Mouse (Mus musculus) heart, adult 8-10 months (tissue): ENCODE measurements around the gene Pkd2l1. TPM values are rescaled to one million over a fixed set of nuclear protein-coding genes. Genes with fewer than 3 reads are reported as not detected.
A peak's percentile ranks its signal among the peaks of the same experiment; 100 is the strongest.

Experiments used
- DNase-seq: peaks from one replicate; pipeline ENCODE4 v3.0.0; 2022; ENCODE audit warnings: low spot score
- total RNA-seq, 4 experiments: library from RNA; stranded (reverse); gene quantifications; 2 replicates each; pipeline ENCODE4 v1.2.4; 2022

Gene Pkd2l1
- total RNA-seq = not detected

DNA sequence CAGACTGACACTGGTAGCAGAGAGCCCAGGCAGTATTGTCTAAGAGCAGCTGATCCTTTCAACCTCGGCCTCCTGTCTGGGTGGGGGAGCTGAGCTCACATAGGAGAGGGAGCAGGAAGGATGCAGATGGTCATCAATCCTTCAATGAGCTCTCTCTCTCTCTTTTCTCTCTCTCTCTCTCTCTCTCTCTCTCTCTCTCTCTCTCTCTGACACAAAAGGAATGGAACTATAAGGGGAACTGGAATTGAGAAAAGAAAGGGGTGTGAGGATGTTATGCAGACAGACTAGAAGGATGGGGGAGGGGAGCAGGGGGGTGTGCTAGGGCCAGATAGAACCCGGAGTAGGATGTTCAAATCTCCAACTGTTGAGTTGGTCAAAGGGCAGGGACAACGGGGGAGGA, at the start of gene Pkd2l1:
Gene Pkd2l1 (minus strand): TSS at position 101 of the 400 bp plus-strand sequence.
- DNase-seq = no peak

DNA sequence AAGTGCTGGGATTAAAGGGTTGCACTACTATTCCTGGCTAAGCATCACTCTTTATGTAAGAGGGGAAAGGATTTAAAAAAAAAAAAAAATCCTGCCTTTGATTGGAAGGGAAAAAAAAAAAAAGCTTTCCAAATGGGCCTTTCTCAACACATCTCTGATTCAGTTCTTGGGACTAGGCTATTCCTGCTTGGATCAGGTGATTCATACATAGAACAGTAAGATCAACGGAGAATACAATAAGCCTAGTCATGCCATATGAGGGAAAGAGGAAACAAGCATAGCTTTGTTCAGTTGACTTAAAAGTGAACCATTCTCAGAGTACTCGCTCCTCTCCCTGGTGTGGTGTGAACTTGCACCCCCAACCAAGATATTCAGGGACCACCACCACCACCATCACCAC, 46.7 kb upstream of the Pkd2l1 start:
- DNase-seq = no peak

DNA sequence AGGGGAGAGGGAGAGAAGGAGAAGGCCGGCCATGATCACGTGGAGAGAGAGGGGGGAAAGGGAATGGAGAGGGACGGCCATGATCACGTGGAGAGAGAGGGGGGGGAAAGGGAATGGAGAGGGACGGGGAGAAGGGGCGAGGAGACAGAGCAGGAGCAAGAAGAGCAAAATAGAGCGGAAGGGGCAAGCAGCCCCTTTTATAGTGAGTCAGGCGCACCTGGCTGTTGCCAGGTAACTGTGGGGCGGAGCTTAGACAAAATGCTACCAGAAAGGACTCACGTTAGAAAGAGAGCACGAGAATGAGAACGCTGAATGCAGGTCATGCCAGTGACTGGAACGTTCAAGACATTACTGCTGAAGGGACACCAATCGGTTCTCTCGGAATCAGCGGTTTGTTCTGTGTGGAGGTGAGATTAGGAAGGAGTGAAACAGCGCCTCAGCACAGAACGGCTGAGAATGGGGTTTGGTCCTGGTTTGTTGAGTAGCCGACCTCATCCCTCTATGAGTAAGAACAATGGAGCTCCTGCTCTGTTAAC, 45.3 kb upstream of the Pkd2l1 start:
- DNase-seq = no peak

DNA sequence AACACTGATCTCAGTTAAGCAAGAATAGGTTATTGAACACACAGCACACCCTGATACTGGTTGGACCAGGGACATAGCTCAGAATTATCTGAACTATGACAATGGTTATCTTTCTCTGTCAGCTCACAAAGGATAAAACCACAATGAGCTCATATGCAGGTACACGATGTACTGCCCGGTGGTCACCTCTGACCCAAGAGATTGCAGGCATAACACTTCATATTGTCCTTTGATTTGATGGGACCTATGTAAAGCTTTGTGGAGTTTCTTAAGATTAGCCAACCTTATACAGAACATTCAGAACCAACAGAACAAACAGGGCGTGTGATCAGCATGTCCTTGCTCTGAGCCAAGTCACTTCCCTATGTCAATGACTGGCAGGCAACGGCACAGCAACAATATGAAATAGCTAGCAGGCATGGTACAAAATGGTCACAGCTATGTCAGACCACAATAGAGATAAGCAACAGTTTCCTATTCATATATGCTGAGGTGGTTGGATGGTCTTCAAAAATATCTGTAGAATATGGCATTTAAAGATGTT, 39.4 kb upstream of the Pkd2l1 start:
- no peak for DNase-seq

DNA sequence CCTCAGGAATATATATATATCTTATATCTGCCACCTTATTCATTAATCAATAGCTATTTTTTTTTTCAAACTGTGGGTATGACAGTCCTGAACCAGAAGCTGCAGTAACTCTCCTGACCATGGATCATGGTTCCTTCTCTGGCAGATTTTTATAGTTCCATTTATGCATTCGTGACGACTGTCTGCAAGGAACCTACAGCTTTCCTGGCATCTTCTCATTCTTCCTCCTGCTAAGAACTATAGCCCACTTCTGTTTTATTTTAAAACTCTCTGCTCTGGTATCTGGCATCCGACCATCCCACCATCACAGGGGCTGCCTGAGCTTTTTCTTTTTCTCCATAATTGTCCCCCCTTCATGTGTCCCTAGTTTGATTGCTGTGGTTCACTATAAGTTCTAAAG, 38.0 kb upstream of the Pkd2l1 start:
- no peak for DNase-seq

DNA sequence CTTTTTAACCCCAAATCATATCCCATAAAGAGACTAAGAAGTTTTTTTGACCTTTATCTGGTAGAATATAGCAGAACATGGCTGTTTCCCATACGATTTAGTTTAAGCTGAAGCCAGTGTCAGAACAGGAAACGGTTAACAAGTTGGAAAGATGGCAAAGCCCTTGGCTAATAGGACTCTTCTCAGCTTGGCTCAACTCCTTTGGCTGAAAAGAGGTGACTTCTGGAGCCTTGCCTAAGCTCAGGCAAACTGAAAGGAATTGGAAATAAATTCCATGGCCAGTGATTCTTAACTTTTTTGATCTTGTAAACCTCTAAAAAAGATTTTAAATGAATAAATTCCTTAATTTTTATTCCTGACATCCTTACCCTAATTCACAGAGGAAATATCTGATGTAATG, 37.5 kb upstream of the Pkd2l1 start:
- no peak for DNase-seq

DNA sequence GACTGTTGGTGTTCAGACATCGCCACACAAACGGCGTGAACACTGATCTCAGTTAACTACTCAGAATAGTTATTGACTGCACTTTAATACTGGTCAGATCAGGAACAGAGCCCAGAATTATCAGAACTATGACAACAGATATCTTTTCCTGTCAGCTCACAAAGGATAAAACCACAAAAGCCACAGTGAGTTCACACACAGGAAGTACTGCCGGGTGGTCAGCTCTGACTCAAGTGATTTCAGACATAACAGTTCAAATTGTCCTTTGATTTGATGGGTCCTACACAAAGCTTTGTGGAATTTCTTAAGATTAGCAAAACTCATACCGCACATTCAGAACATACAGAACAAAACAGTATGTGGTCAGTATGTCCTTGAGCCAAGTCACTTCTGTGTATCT, 33.5 kb upstream of the Pkd2l1 start:
- DNase-seq = no peak

DNA sequence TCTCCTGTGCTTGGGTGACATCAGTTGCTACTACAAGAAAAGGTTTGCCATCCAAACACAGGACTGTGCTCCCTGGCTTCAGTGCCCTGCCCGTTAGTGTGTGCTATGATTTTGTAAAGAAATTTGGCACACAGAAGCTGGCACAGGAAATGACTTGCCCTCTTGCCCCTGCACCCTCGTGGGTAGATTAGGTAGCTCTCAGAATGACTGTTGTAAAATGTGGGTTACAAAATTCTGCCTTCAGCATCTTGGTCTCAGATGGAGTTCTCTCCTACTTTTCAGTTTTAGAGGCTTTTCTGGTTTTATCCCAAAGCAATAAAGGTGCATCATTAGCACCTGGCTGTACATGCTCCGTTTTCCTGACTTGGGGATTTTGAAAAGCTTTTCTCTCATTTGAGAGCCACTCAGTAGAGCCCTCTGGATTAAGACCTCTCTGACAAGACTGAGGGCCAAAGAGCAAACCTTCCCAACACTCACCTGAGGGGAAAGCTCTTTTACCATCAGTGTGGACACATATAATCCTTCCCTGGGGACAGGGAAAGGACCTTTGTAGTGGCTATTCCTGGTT, 25.8 kb upstream of the Pkd2l1 start:
- DNase-seq = no peak

DNA sequence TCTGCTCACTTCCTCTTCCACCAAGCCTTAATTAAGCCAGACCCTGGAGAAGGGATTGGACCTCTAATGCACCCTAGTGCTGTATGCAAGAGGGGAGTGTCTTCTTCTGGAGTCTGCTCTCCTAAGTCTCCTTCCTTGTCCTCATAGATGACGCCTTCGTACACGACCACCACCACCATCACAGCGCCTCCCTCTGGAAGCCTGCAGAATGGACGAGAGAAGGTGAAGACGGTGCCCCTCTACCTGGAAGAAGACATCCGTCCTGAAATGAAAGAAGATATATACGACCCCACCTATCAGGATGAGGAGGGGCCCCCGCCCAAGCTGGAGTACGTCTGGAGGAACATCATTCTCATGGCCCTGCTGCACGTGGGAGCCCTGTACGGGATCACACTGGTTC, 23.0 kb upstream of the Pkd2l1 start:
- DNase-seq = no peak

DNA sequence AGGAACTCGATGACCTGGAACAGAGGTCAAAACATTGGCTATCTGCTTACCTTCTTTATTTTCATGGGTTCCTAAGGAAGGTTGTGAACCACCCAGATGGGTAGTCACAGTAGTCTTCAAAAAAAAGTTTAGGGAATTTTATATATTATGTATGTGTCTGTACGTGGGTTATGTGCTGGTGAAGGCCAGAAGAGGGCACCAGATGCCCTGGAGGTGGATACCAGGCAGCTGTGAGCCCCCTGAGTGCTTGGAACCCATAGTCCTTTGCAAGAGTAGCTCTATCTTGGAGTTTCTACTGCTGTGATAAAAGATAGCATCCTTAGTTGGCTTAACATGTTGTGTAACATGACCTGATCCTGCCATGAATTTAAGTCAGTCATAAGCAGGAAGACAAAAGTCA, 14.8 kb upstream of the Pkd2l1 start:
- no peak for DNase-seq

DNA sequence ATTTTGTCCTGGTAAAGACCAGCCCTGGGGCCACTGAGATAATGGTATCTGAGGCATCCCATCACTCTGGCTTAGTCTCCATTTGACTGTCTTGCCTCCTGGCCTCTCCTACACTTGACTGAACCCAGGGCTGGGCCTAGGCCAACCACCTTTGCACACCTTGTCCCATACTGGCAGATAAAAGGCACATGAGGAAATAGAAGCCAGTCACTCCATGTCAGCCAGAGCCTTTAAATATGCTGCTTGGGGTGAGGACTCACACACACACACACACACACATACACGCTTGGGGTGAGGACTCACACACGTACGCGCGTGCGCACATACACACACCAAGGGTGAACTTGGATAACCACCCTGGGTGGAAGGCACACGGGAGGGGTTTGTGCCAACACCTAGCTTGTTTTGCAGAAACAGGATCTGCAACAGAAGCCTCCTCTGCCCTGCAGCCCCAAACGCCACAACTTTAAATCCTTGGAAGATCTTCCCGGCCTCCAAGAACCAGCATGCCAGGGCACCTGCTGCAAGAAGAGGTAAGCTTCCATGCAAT, 10.8 kb upstream of the Pkd2l1 start, which contains the start of gene Scd3:
Gene Scd3 (plus strand): TSS at position 255 of the 550 bp plus-strand sequence.
- no peak for DNase-seq

DNA sequence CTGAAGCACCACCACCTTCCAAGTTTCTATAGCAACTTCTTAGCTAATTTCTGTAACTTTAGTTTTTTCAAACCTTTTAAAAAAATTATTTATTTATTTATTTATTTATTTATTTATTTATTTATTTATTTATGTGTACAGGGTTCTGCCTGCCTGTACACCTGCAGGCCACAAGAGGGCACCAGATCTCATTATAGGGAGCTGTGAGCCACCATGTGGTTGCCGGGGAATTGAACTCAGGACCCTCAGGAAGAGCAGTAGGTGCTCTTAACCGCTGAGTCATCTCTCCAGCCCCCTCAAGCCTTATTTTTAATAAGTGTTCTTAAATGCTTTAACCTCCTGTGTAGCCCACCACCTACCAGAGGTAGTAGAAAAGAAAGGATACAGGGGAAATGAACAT, 6.7 kb upstream of the Pkd2l1 start:
- DNase-seq = no peak

DNA sequence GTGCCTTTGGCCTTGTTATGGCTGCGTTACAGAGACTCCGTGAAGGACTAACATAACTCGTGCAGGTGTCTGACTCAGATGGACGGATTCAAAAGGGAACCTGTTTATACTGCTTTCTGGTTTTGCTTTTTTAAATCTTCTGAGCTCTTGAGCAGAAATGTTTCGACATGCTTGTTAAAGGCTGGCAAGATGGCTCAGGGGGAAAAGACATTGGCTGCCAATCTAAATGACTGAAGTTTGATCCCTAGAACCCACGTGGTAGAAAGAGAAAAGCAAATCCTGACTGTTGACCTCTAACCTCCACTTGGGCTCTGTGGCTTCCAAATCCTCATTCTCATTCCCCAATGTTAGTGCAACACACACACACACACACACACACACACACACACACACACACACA, 6.3 kb upstream of the Pkd2l1 start:
- DNase-seq = no peak

DNA sequence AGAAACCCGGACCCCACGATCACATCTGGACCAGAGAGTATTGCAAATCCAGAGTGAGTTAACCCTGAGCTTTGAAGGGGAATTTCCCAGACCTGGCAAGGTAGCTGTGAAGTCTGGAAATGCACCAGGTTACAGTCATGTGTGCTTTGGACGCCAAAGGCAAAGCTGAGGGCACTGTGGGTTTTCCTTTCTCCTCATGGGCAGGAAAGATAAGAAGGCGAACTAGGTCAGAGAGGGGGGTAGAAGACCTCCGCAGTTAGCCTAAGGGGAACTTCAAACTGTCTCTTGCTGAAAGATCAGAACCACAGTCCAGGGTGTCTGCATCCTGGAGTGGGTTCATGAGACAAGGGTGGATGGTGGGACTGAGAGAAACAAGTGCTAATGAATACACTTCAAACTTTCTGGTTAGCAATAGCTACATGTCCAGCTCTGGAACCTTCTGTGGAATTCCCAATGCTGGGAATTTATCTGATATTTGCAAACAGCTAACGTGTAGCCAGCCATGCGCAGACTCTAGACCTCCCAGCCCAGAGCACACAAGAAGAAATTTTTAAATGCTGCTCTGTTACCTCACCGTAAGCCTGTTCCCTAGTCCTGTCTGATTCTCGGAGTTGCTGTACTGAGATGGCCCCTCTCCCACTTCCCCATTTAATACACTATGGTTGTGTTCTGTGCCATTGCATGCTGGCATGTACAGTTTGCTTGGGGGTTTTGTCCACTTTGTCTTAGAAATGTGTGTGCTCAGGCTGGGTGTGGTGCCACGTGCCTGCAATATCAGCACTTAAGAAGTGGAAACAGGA, 5.0 kb upstream of the Pkd2l1 start:
- DNase-seq = no peak

DNA sequence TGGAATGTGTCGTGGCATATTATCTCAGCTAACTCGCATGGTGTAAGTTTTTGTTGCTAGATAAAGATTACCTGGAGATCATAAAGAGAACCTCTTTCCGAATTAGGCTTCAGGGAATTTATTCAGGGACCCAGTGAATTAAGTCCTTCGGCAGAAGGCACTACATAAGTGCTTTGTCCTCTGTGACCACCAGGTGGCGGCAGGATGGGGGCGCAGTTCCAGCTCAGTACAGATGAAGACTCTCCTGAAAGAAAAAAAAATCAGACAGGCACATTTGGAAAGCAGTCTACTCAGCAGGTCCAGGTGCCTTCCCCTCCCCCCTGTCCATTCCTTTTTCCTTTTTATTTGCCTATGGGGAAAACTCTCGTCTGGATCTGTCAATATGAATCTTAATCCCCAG, 2.9 kb upstream of the Pkd2l1 start:
- peak; percentile 50 for DNase-seq

DNA sequence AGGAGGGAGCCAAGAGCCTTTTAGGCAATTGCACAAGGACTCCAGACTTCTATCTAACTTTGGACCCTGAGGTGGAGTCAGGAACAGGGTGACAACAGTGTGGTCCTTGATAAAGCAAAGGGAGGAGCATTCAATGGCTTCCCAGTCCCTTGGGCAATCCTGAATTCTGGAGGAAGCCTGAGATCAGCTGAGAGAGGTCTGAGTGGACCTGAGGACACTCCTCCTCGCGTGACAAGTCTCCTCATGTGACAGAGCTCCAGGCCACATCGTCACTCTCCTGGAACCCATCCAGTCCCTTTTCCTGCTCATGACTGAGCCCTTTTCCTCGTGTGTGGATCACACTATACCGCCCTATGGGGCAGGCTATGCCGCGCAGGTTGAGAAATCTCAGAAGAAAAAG, 1.7 kb upstream of the Pkd2l1 start:
- peak; percentile 5 for DNase-seq

DNA sequence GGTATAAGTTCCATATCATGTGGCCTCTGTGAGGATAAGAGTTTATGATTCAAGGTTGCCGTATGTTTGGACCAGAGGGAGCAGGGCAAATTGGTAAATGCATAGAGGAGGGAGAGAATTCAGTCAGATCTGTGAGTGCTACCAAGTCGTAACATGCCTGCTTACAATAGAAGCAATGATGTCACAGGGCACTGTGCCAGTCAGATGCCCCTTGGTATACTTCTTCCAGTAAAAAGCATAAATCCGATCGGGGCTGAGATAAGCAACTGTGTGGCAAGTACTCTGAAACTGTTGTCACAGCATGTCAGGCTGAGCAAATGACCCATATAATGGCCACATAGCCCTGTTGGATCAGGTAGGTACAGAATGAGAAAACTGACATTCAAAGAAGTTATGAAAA, 3.2 kb downstream of the Pkd2l1 start:
- DNase-seq = no peak

DNA sequence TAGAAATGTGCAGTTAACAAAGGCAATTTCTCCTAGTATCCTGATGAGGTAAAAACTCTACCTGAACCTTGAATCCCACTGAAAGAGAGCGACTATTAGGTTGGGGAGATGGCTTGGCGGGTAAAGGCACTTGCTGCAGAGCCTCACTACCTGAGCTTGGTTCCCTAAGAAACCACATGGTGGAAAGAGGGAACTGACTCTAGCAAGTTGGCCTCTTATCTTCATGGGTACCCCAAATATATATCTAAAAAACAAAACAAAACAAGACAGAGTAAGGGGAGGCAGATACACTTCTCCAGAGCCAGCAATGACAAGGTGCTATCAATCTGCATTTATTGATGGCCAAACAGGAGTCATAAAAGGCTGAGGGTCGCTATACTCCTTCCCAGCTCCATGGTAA, 8.3 kb downstream of the Pkd2l1 start:
- no peak for DNase-seq

DNA sequence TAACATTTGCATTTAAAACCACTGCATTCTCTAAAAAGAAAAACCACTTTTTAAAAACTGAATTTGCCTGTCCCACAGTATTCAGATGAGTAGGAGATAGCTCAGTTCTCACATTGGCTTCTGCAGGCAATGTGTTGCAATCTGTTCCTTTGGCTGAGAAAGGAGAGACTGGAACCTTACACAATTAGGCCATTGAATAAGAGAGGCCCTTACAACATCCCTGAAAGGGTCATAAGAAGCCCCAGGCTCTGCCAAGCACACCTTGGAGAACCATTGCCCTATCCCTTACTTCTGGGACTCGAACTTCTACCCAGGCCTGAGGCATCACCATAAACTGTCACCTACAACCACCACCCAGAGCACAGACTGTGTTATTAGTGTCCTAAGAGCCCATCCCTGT, 11.7 kb downstream of the Pkd2l1 start:
- no peak for DNase-seq

DNA sequence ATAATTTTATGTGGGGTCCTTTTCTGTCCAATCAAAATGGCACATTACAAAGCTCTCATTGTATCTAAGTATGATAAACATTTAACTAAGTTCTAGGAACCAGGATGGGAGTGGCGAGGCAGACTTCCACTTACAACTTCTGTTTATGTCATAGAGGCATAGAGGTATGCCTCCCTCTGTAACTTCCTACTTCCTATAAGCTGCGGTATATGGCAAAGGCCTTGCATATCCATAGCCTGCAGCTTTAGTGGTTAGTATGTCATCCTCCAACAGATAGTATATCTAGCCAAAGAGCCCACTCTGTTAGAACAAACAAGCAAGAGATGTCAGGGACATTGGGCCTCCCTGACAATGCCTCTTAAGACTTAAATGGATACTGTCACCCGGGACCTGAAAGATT, 15.5 kb downstream of the Pkd2l1 start:
- no peak for DNase-seq

DNA sequence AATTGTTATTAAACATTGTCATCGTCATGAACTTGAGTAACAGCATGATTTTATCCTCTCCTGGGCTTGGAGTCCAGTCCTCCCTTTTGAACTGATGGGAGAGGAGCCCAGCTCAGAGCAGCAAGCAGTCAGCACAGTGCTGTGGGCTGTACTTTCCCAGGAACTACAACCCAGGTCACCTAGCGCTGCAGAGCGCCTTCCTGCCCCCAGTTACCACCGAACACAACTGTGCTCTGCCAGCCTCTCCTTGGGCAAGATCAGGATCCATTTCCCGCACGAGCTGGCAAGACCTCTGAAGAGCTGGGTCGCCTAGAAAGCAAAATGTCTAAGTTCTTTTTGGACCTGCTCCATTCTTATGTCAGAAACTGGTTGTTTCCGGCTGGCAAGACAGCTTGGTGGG, 17.4 kb downstream of the Pkd2l1 start:
- DNase-seq = no peak

DNA sequence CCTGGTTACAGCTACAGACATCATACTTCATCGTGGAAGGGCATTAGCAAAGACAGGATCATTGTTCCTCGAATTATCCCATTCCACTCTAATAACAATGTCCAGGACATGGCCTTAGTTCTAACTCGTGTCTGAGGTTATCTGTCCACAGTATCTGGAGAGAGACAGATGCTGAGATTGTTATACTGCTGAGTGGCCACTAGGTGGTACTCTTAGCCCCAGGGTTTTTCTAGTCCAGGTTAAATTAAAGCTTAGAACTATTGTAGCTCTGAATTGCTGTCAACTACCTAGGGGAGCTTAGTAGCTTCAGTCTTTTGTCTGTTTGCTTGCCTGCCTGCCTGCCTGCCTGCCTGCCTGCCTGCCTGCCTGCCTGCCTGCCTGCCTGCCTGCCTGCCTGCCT, 30.7 kb downstream of the Pkd2l1 start:
- no peak for DNase-seq

DNA sequence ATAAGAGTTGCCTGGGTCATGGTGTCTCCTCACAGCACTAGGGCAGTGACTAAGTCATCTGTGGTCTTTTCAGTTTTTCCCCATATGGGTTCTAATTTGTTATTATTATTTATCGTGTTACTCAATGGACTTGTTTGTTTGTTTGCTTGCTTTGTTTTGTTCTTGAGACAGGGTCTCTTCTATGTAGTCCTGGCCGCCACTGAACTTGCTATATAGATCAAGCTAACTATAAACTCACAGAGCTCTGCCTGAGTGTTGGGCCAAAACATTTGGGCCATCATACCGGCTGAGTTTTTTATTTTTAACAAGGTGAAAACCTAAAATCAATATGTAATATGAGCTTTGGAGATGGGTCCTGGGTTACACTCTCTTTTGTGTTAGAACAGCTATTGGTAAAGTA, 32.9 kb downstream of the Pkd2l1 start:
- no peak for DNase-seq
